Mouse (Mus musculus) lung, adult 2 months (tissue): ENCODE measurements around the gene Ugt1a9. TPM values are rescaled to one million over a fixed set of nuclear protein-coding genes. Genes with fewer than 3 reads are reported as not detected.

Experiments
- DNase-seq: peaks from one replicate; pipeline ENCODE4 v3.0.0; 2022
- H3K4me1 ChIP-seq: fragments of 200-500 bp; 2 replicates; pipeline ENCODE4 v1.6.1; 2011; ENCODE audit warnings: low read length; ENCODE audit not compliant: control insufficient read depth, insufficient read depth
- H3K4me3 ChIP-seq: fragments of 200-500 bp; replicated peaks from 2 replicates; pipeline ENCODE3; 2011; ENCODE audit warnings: low read depth, mild to moderate bottlenecking, control low read depth, low read length; ENCODE audit errors: extremely low read depth
- CTCF ChIP-seq: fragments of 200-500 bp; IDR thresholded peaks from 2 replicates; pipeline ENCODE4 v1.5.1; 2011; ENCODE audit warnings: mild to moderate bottlenecking, low read length, control low read depth; ENCODE audit not compliant: insufficient read depth
- POLR2A ChIP-seq: fragments of 200-500 bp; IDR thresholded peaks from 2 replicates; pipeline ENCODE4 v1.6.1; 2011; ENCODE audit warnings: low read depth, mild to moderate bottlenecking, control low read depth, low read length, borderline replicate concordance; ENCODE audit errors: extremely low read depth
- WGBS: fragments of 180-500 bp; shearing (Covaris S2); methylation state at CpG from one replicate; pipeline ENCODE4 v1.1.7; 2018; 5-methylcytosine and 5-hydroxymethylcytosine counted together
- polyA plus RNA-seq: library from polyadenylated mRNA; depleted of rRNA; stranded (reverse); fragments of >200 nt; gene quantifications from 2 replicates; pipeline ENCODE4 v1.2.3, GENCODE M21; 2012

Ugt1a9 gene
- polyA plus RNA-seq, 1 experiment, result 0.09 TPM

GRCm38 (mm10) chr1:88243861-88244260 is 173.3 kb downstream of the Ugt1a9 start:
- WGBS, result 62% methylated on average over 5 of the region's 5 CpGs
- H3K4me3 ChIP-seq, result no peak overlapping the region
- no peak for DNase-seq
- no peaks in the 10 kb centered on the region for H3K4me1 ChIP-seq
- TF ChIP-seq POLR2A (no peak), CTCF (no peak)

- TF ChIP-seq CTCF (no peak), POLR2A (no peak)
- no peaks in the 10 kb centered on the region for H3K4me1 ChIP-seq
- H3K4me3 ChIP-seq, result no peak overlapping the region
- 75% methylated on average over 6 of the region's 6 CpGs for WGBS
- DNase-seq, result no peak
Measured at GRCm38 (mm10) chr1:88245881-88246280, 175.3 kb downstream of the Ugt1a9 start.

GRCm38 (mm10) chr1:88246386-88246785 is 175.8 kb downstream of the Ugt1a9 start:
- H3K4me3 ChIP-seq, result no peak overlapping the region
- no peak for DNase-seq
- TF ChIP-seq CTCF, result no peak
- no peak for TF ChIP-seq POLR2A
- 42% methylated on average over 6 of the region's 6 CpGs for WGBS
- no peaks in the 10 kb centered on the region for H3K4me1 ChIP-seq

- no peaks in the 10 kb centered on the region for H3K4me1 ChIP-seq
- TF ChIP-seq CTCF (no peak), POLR2A (no peak)
- no peak overlapping the region for H3K4me3 ChIP-seq
- no peak for DNase-seq
- WGBS, result 41% methylated on average over 2 of the region's 2 CpGs
Measured at GRCm38 (mm10) chr1:88247660-88248059, 177.1 kb downstream of the Ugt1a9 start.

- WGBS, result 56% methylated on average over 4 of the region's 4 CpGs
- TF ChIP-seq CTCF (no peak), POLR2A (no peak)
- H3K4me3 ChIP-seq, result no peak overlapping the region
- DNase-seq, result no peak
- H3K4me1 ChIP-seq, result no peaks in the 10 kb centered on the region
Measured at GRCm38 (mm10) chr1:88248658-88249057, 178.1 kb downstream of the Ugt1a9 start.

GRCm38 (mm10) chr1:88249596-88249995 is 179.0 kb downstream of the Ugt1a9 start:
- Histone ChIP-seq H3K4me3 (no peak overlapping the region), H3K4me1 (no peaks in the 10 kb centered on the region)
- no peak for DNase-seq
- WGBS, result 73% methylated on average over 7 of the region's 7 CpGs
- TF ChIP-seq POLR2A (no peak), CTCF (no peak)

- Histone ChIP-seq H3K4me1 (no peaks in the 10 kb centered on the region), H3K4me3 (no peak overlapping the region)
- TF ChIP-seq POLR2A (no peak), CTCF (no peak)
- 78% methylated on average over 5 of the region's 5 CpGs for WGBS
- no peak for DNase-seq
Measured at GRCm38 (mm10) chr1:88250023-88250422, 179.4 kb downstream of the Ugt1a9 start.

GRCm38 (mm10) chr1:88253106-88253505 is 182.5 kb downstream of the Ugt1a9 start:
- no peak for TF ChIP-seq CTCF
- no peak for TF ChIP-seq POLR2A
- no peak overlapping the region for H3K4me3 ChIP-seq
- no peaks in the 10 kb centered on the region for H3K4me1 ChIP-seq
- WGBS, result 69% methylated on average over 8 of the region's 8 CpGs
- DNase-seq, result no peak

- TF ChIP-seq CTCF, result no peak
- 66% methylated on average over 6 of the region's 6 CpGs for WGBS
- DNase-seq, result no peak
- no peaks in the 10 kb centered on the region for H3K4me1 ChIP-seq
- H3K4me3 ChIP-seq, result no peak overlapping the region
Measured at GRCm38 (mm10) chr1:88253540-88253939, 182.9 kb downstream of the Ugt1a9 start.

GRCm38 (mm10) chr1:88254793-88255465 is 184.3 kb downstream of the Ugt1a9 start:
- 82% methylated on average over 12 of the region's 12 CpGs for WGBS
- TF ChIP-seq CTCF (no peak), POLR2A (no peak)
- Histone ChIP-seq H3K4me3 (no peak overlapping the region), H3K4me1 (no peaks in the 10 kb centered on the region)
- no peak for DNase-seq

GRCm38 (mm10) chr1:88255466-88255857 is 184.9 kb downstream of the Ugt1a9 start:
- DNase-seq, result no peak

More at GRCm38 (mm10) chr1:88255466-88255857, 184.9 kb downstream of the Ugt1a9 start:
- Histone ChIP-seq H3K4me1 (no peaks in the 10 kb centered on the region), H3K4me3 (no peak overlapping the region)
- TF ChIP-seq CTCF, result no peak
- WGBS, result 55% methylated on average over 2 of the region's 2 CpGs
